ENCODE assay signal across 10 mouse cellular contexts in genomic region chr17:94778871-94779482, GRCm38 (mm10).
"Had no signal": no experiment of that assay in that cellular context is flagged by ENCODE, and none has a peak within 500 bp of the region (broad histone marks: within the 10 kb centered on the region; RNA-seq: fewer than 3 reads in every experiment).

No protein-coding gene starts in this region.

- DNase-seq: kidney, adult 2 months; kidney, postnatal 14 days; lung, adult 2 months; lung, postnatal 36 days; retina, postnatal 1 day; right cerebral cortex, postnatal 25 days; thymus, adult 2 months; thymus, postnatal 25 days had no signal

- ATAC-seq: lung, postnatal 0 days; midbrain, embryonic 16.5 days had no signal
